Mouse (Mus musculus) CH12F3 (cell line): ENCODE measurements around the gene Gm42688.
"Not testable (repeated sequence)": the region's sequence is repeated elsewhere in the genome, so short reads cannot be mapped to it uniquely, and the experiment has no call there.

Source experiments
- in situ Hi-C: fragments of 300-500 bp; cut with MboI; formaldehyde crosslinking; loops from 2 replicates; pipeline ENCODE4 v1.14.3; 2020; ENCODE audit warnings: low sequenced_read_pairs

Gene Gm42688

GRCm38 (mm10) chr6:83136881-83137575, 35.6 kb downstream of the Gm42688 start:
- in situ Hi-C loops, result no loop called here

GRCm38 (mm10) chr6:83137576-83137950, 36.1 kb downstream of the Gm42688 start:
- in situ Hi-C loops, result no loop called here

GRCm38 (mm10) chr6:83138056-83138455, 36.6 kb downstream of the Gm42688 start:
- in situ Hi-C loops, result no loop called here

GRCm38 (mm10) chr6:83140044-83140443, 38.6 kb downstream of the Gm42688 start:
- in situ Hi-C loops, result no loop called here

GRCm38 (mm10) chr6:83141636-83142035, 40.2 kb downstream of the Gm42688 start:
- in situ Hi-C loops, result no loop called here

- in situ Hi-C loops, result no loop called here
Measured at GRCm38 (mm10) chr6:83142211-83142731, 40.9 kb downstream of the Gm42688 start.

- in situ Hi-C loops, result no loop called here
Measured at GRCm38 (mm10) chr6:83142886-83143285, 41.5 kb downstream of the Gm42688 start.

GRCm38 (mm10) chr6:83145209-83145608, 43.8 kb downstream of the Gm42688 start:
- in situ Hi-C loops, result no loop called here

GRCm38 (mm10) chr6:83145805-83146204, 44.4 kb downstream of the Gm42688 start:
- in situ Hi-C loops, result no loop called here

- in situ Hi-C loops, result no loop called here
Measured at GRCm38 (mm10) chr6:83147280-83147679, 45.9 kb downstream of the Gm42688 start.

- in situ Hi-C loops, result no loop called here
Measured at GRCm38 (mm10) chr6:83151721-83152120, 50.3 kb downstream of the Gm42688 start.

GRCm38 (mm10) chr6:83153038-83153437, 51.6 kb downstream of the Gm42688 start:
- in situ Hi-C loops, result no loop called here

GRCm38 (mm10) chr6:83153485-83153884, 52.1 kb downstream of the Gm42688 start:
- in situ Hi-C loops, result no loop called here

- in situ Hi-C loops, result no loop called here
Measured at GRCm38 (mm10) chr6:83155552-83156238, 54.3 kb downstream of the Gm42688 start.

- in situ Hi-C loops, result no loop called here
Measured at GRCm38 (mm10) chr6:83156259-83156684, 54.9 kb downstream of the Gm42688 start, which contains the start of the genes Wdr54 and 1700003E16Rik. Gene Wdr54, minus strand, starts transcription at chr6:83156397. Gene 1700003E16Rik, plus strand, starts transcription at chr6:83156404.

GRCm38 (mm10) chr6:83159456-83159855, 58.0 kb downstream of the Gm42688 start:
- in situ Hi-C loops, result not testable (repeated sequence)
